Mouse (Mus musculus) CH12.LX (cell line): ENCODE measurements at regions not wholly inside any gene's neighbourhood (a gene's known extent, or its start where the extent isn't known, plus 50 kb on each side); places are given as distances from the start of the nearest gene placed in this dataset.

Experiments used
- DNase-seq: peaks from one replicate; pipeline ENCODE4 v3.0.0-alpha.2; 2013; ENCODE audit errors: extremely low read depth
- H3K27ac ChIP-seq: 2 replicates; pipeline ENCODE4 v1.5.1; 2012; ENCODE audit warnings: low read depth, mild to moderate bottlenecking, control low read depth, moderate library complexity; ENCODE audit not compliant: insufficient read depth
- H3K27me3 ChIP-seq: replicated peaks from 2 replicates; pipeline ENCODE3; 2012; ENCODE audit warnings: inconsistent platforms
- H3K36me3 ChIP-seq, 2 experiments: replicated peaks in 1 of 2; 2 replicates each; pipeline versions ENCODE3 to v1.6.1; 2012; ENCODE audit warnings: inconsistent platforms in 1 of 2, low read length in 1 of 2, mild to moderate bottlenecking in 1 of 2, mixed read lengths in 1 of 2, moderate library complexity in 1 of 2; ENCODE audit not compliant: control insufficient read depth in 1 of 2, insufficient read depth in 1 of 2
- H3K4me1 ChIP-seq, 2 experiments: 2 replicates each; pipeline ENCODE4 v1.6.1; 2012; ENCODE audit warnings: inconsistent platforms in 1 of 2, moderate library complexity in 1 of 2; ENCODE audit not compliant: insufficient read depth in 2 of 2, control insufficient read depth in 1 of 2
- H3K4me2 ChIP-seq: 2 replicates; pipeline ENCODE4 v1.6.1; 2012; ENCODE audit warnings: low read depth, mild to moderate bottlenecking, control low read depth; ENCODE audit not compliant: poor library complexity, insufficient read depth, severe bottlenecking
- H3K4me3 ChIP-seq, 3 experiments: fragments of 150-350 bp in 1 of 3; sonication (generic) in 1 of 3; replicated peaks in 1 of 3; 2 replicates each; pipeline versions ENCODE3 to v1.5.1; 2011 to 2012; ENCODE audit warnings: low read depth in 2 of 3, low read length in 2 of 3, mild to moderate bottlenecking in 2 of 3, moderate library complexity in 2 of 3, control low read depth in 1 of 3, improper control_type of control experiment in 1 of 3, inconsistent platforms in 1 of 3, mixed read lengths in 1 of 3; ENCODE audit not compliant: poor library complexity in 1 of 3
- H3K79me2 ChIP-seq: replicated peaks from 2 replicates; pipeline ENCODE4 v1.6.1; 2012; ENCODE audit warnings: mild to moderate bottlenecking, moderate library complexity; ENCODE audit not compliant: control insufficient read depth, poor library complexity, insufficient read depth, severe bottlenecking; ENCODE audit errors: extremely low read depth
- H3K9ac ChIP-seq: 2 replicates; pipeline ENCODE4 v1.6.1; 2012; ENCODE audit warnings: low read depth, mild to moderate bottlenecking, control low read depth, moderate library complexity; ENCODE audit not compliant: insufficient read depth
- H3K9me3 ChIP-seq: replicated peaks from 2 replicates; pipeline ENCODE3; 2012; ENCODE audit warnings: low read length, inconsistent platforms, mixed read lengths
- E2F4 ChIP-seq: IDR thresholded peaks from 2 replicates; pipeline ENCODE4 v1.6.1; 2011; ENCODE audit warnings: low read depth, low read length, improper control_type of control experiment; ENCODE audit not compliant: insufficient replicate concordance
- ETS1 ChIP-seq: conservative IDR thresholded peaks from 2 replicates; pipeline ENCODE4 v1.6.1; 2012; ENCODE audit warnings: low read depth, mild to moderate bottlenecking, inconsistent platforms, low read length, improper control_type of control experiment, moderate library complexity
- HCFC1 ChIP-seq: IDR thresholded peaks from 2 replicates; pipeline ENCODE4 v1.6.1; 2012; ENCODE audit warnings: low read depth, mild to moderate bottlenecking, inconsistent platforms, low read length, improper control_type of control experiment
- JUN ChIP-seq: IDR thresholded peaks from 2 replicates; pipeline ENCODE4 v1.6.1; 2011; ENCODE audit warnings: low read depth, mild to moderate bottlenecking, low read length, improper control_type of control experiment, moderate library complexity; ENCODE audit not compliant: insufficient read depth
- MAFK ChIP-seq: IDR thresholded peaks from 2 replicates; pipeline ENCODE4 v1.6.1; 2011; ENCODE audit warnings: low read length, improper control_type of control experiment; ENCODE audit not compliant: insufficient replicate concordance
- MXI1 ChIP-seq: IDR thresholded peaks from 2 replicates; pipeline ENCODE4 v1.6.1; 2011; ENCODE audit warnings: mild to moderate bottlenecking, low read depth, low read length, improper control_type of control experiment
- NELFE ChIP-seq: IDR thresholded peaks from 2 replicates; pipeline ENCODE4 v1.6.1; 2011; ENCODE audit warnings: low read depth, low read length, improper control_type of control experiment
- PAX5 ChIP-seq: IDR thresholded peaks from 2 replicates; pipeline ENCODE4 v1.6.1; 2012; ENCODE audit warnings: low read length, inconsistent platforms, mixed read lengths
- POLR2A ChIP-seq: IDR thresholded peaks from 2 replicates; pipeline ENCODE4 v1.6.1; 2011; ENCODE audit warnings: low read depth, mild to moderate bottlenecking, improper control_type of control experiment, low read length
- POLR2AphosphoS2 ChIP-seq: IDR thresholded peaks from 2 replicates; pipeline ENCODE4 v1.6.1; 2011; ENCODE audit warnings: low read depth, low read length, improper control_type of control experiment
- RAD21 ChIP-seq: IDR thresholded peaks from 2 replicates; pipeline ENCODE4 v1.6.1; 2011; ENCODE audit warnings: low read depth, mild to moderate bottlenecking, low read length, improper control_type of control experiment, moderate library complexity
- RCOR1 ChIP-seq: conservative IDR thresholded peaks from 2 replicates; pipeline ENCODE4 v1.6.1; 2012; ENCODE audit warnings: low read depth, mild to moderate bottlenecking, inconsistent platforms, low read length, improper control_type of control experiment
- SIN3A ChIP-seq: IDR thresholded peaks from 2 replicates; pipeline ENCODE4 v1.6.1; 2012; ENCODE audit warnings: low read length, improper control_type of control experiment, inconsistent platforms
- TBP ChIP-seq: conservative IDR thresholded peaks from 2 replicates; pipeline ENCODE4 v1.6.1; 2011; ENCODE audit warnings: low read depth, low read length, improper control_type of control experiment
- UBTF ChIP-seq: IDR thresholded peaks from 2 replicates; pipeline ENCODE4 v1.6.1; 2012; ENCODE audit warnings: low read depth, mild to moderate bottlenecking, inconsistent platforms, low read length, improper control_type of control experiment, moderate library complexity
- USF2 ChIP-seq: conservative IDR thresholded peaks from 2 replicates; pipeline ENCODE4 v1.6.1; 2011; ENCODE audit warnings: low read depth, low read length, improper control_type of control experiment
- dilution Hi-C: fragments of 300-500 bp; cut with MboI; formaldehyde crosslinking; loops from 2 replicates; pipeline ENCODE4 v1.14.3; 2020; ENCODE audit warnings: low sequenced_read_pairs; ENCODE audit not compliant: extremely low pct_unique_long_range_greater_than_20kb, extremely low pct_ligation_motif_present
- in situ Hi-C: fragments of 300-500 bp; cut with MboI; formaldehyde crosslinking; loops from 3 replicates; pipeline ENCODE4 v1.14.3; 2019; ENCODE audit warnings: low sequenced_read_pairs, low pct_ligation_motif_present, low pct_unique_long_range_greater_than_20kb, mixed read lengths

DNA sequence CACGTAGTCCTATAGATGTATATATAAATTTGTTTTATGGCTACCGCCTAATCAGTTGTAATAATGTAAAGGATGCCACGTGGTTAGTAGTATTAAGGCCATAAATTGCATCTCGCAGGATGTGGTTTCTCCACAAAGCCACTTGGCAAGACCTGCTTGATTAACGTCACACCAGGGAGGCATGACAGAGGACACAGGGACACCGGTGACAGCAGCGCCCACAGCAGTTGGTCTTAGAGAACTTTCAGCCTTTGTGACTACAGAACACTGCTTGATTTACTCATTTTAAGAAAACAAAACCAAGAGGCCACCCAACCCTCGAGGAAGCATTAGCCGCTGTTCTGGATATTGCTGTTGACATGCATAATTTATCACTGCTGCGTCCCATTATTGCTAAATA, 113.2 kb upstream of the Magi3 start:
- Histone ChIP-seq H3K27ac (no peak overlapping the region), H3K9ac (no peak overlapping the region), H3K27me3 (no peaks in the 10 kb centered on the region), H3K4me3 (no peak overlapping the region), H3K36me3 (no peaks in the 10 kb centered on the region)
- no peak for DNase-seq
- in situ Hi-C loops: no loop called here
- no peak for TF ChIP-seq MAFK
- no peak for TF ChIP-seq POLR2A
- TF ChIP-seq ETS1: no peak
- no peak for TF ChIP-seq JUN
- TF ChIP-seq RCOR1: no peak
- TF ChIP-seq RAD21: no peak
- no peak for TF ChIP-seq E2F4
- TF ChIP-seq USF2: no peak
- no peak for TF ChIP-seq HCFC1
- no peak for TF ChIP-seq NELFE
- no peak for TF ChIP-seq UBTF
- TF ChIP-seq PAX5: no peak
- TF ChIP-seq, all 38 proteins: peak for 0
- dilution Hi-C loops: no loop called here
- H3K4me1 ChIP-seq: peaks cover 0 to 2% of the 10 kb centered on the region in 2 experiments; a peak in 1 of 4 replicates
- H3K79me2 ChIP-seq: no peaks in the 10 kb centered on the region
- H3K9me3 ChIP-seq: no peaks in the 10 kb centered on the region
- H3K4me2 ChIP-seq: no peak overlapping the region

DNA sequence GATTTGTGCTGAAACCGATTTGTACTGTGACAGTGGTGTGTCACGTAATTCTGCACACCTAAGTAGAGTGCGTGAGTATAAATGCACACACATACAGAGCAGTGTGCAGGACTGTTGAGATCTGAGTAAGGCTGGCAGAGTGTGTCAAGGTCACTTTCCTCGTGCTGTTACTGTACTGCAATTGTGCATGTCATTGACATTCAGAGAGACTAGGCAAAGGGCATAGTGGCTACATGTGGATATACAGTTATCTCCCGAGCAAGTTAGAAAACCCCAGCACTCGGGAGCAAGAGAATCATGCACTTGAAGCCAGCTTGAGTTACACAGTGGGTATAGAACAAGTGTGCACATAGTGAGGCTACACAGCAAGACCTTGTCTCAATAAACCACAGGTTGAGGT, 110.5 kb upstream of the Magi3 start:
- Histone ChIP-seq H3K27ac (no peak overlapping the region), H3K36me3 (no peaks in the 10 kb centered on the region), H3K4me2 (no peak overlapping the region), H3K9ac (no peak overlapping the region), H3K4me3 (no peak overlapping the region), H3K79me2 (no peaks in the 10 kb centered on the region), H3K9me3 (no peaks in the 10 kb centered on the region), H3K4me1 (peaks cover 0 to 2% of the 10 kb centered on the region in 2 experiments; a peak in 1 of 4 replicates), H3K27me3 (no peaks in the 10 kb centered on the region)
- dilution Hi-C loops (no loop called here), in situ Hi-C loops (no loop called here)
- no peak for TF ChIP-seq HCFC1
- TF ChIP-seq SIN3A: no peak
- no peak for DNase-seq

DNA sequence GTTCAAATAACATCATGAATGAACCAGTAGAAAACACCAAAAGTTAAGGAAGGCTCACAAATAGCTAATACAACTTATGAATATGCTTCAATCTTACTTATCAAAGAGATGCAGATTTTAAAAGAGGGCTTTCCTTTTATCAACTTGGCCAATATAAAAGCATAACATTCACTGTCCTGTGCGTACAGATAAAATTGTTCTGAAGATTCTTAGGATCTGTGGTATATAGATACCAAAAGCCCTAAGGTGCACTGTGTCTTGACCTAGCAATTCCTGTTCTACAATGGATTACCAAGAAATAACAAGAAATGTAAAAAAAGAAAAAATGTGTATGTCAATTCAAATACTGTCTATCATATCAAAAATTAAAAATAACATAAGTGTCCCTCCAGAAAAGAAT, 107.7 kb upstream of the Magi3 start:
- in situ Hi-C loops: no loop called here

More for the DNA sequence above, 107.7 kb upstream of the Magi3 start:
- TF ChIP-seq POLR2AphosphoS2: no peak
- no peak for TF ChIP-seq SIN3A
- TF ChIP-seq NELFE: no peak
- TF ChIP-seq TBP: no peak
- TF ChIP-seq MXI1: no peak
- TF ChIP-seq USF2: no peak
- dilution Hi-C loops: no loop called here
- H3K36me3 ChIP-seq: no peaks in the 10 kb centered on the region
- no peak overlapping the region for H3K9ac ChIP-seq
- H3K4me3 ChIP-seq: no peak overlapping the region
- no peak overlapping the region for H3K4me2 ChIP-seq
- DNase-seq: no peak
- H3K4me1 ChIP-seq: no peaks in the 10 kb centered on the region
- no peaks in the 10 kb centered on the region for H3K27me3 ChIP-seq
- H3K27ac ChIP-seq: no peak overlapping the region
- H3K9me3 ChIP-seq: no peaks in the 10 kb centered on the region
- H3K79me2 ChIP-seq: no peaks in the 10 kb centered on the region
